12 mouse cellular contexts compared by ENCODE assay signal in genomic region chr13:17691436-17691835, GRCm38 (mm10).
"Had no signal": no experiment of that assay in that cellular context is flagged by ENCODE, and none has a peak within 500 bp of the region (broad histone marks: within the 10 kb centered on the region; RNA-seq: fewer than 3 reads in every experiment).

No protein-coding gene starts in this region.

- H3K27ac ChIP-seq: hindbrain, embryonic 15.5 days; limb, embryonic 15.5 days; liver, embryonic 15.5 days; midbrain, embryonic 12.5 days; neural tube, embryonic 13.5 days had no signal

- ATAC-seq: midbrain, embryonic 16.5 days had no signal

- H3K9ac ChIP-seq: hindbrain, embryonic 15.5 days; limb, embryonic 15.5 days; liver, embryonic 15.5 days; midbrain, embryonic 12.5 days; neural tube, embryonic 13.5 days had no signal

- H3K27me3 ChIP-seq: hindbrain, embryonic 15.5 days; limb, embryonic 15.5 days; liver, embryonic 15.5 days; midbrain, embryonic 12.5 days; neural tube, embryonic 13.5 days had no signal

- H3K9me3 ChIP-seq: hindbrain, embryonic 15.5 days; limb, embryonic 15.5 days; liver, embryonic 15.5 days; midbrain, embryonic 12.5 days; neural tube, embryonic 13.5 days had no signal

- H3K4me2 ChIP-seq: hindbrain, embryonic 15.5 days; limb, embryonic 15.5 days; liver, embryonic 15.5 days; midbrain, embryonic 12.5 days; neural tube, embryonic 13.5 days had no signal

- H3K4me3 ChIP-seq: hindbrain, embryonic 15.5 days; limb, embryonic 15.5 days; liver, embryonic 15.5 days; midbrain, embryonic 12.5 days; neural tube, embryonic 13.5 days had no signal

- H3K36me3 ChIP-seq: hindbrain, embryonic 15.5 days; limb, embryonic 15.5 days; liver, embryonic 15.5 days; midbrain, embryonic 12.5 days; neural tube, embryonic 13.5 days had no signal

- DNase-seq: layer of hippocampus, adult 9-11 months; layer of hippocampus, postnatal 36 days; retina, postnatal 1 day; right cerebral cortex, postnatal 4 days; spleen, adult 18-20 months; thymus, postnatal 14 days had no signal
